Mouse (Mus musculus): ENCODE measurements around the gene Dbt. TPM values are rescaled to one million over a fixed set of nuclear protein-coding genes. Genes with fewer than 3 reads are reported as not detected.
A peak's percentile ranks its signal among the peaks of the same experiment; 100 is the strongest.

Gene Dbt
- total and polyA plus RNA-seq, 3 experiments = 24.1 to 76.7 (median 54.1) TPM

DNA sequence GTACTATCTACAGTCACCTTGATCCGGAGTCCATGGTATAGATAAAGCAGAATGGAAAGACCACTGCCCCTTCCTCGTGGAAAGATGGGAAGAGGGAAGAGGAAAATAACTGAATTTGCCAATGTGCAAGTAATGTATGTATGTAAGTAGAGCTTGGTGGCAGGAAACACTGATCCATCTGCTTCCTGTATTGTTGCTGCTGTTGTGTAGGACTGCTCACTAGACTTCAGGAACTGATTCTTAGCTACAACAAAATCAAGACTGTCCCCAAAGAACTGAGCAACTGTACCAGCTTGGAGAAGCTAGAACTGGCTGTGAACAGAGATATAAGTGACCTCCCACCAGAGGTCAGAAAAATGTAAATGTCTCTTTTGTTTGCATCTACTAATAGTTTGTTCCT, 57.8 kb downstream of the Dbt start:
- H3K4me1 ChIP-seq (ENCODE audit: control insufficient read depth, insufficient read depth, low read length) = no peaks in the 10 kb centered on the region
- H3K4me3 ChIP-seq = no peak overlapping the region
- no peaks in the 10 kb centered on the region for H3K79me2 ChIP-seq (replicated peaks; ENCODE audit: control insufficient read depth, insufficient read depth, low read length)
- 41% methylated on average over 2 of the region's 2 CpGs for WGBS
- intact Hi-C loops (cut with DNase I) = loop anchor here (10.0 kb wide), 1 partner anchor 236 kb away; no protein-coding TSS in a partner anchor
- no peak for TF ChIP-seq POLR2A (IDR thresholded peaks at IDR 0.05; ENCODE audit: insufficient read depth, low read depth, low read length)
- no peak for TF ChIP-seq EP300 (IDR thresholded peaks at IDR 0.05; ENCODE audit: insufficient read depth, low read depth, low read length)
- no peak for TF ChIP-seq CTCF (IDR thresholded peaks at IDR 0.05)
- no peak for DNase-seq
- H3K27me3 ChIP-seq (ENCODE audit: control insufficient read depth, insufficient read depth, low read length) = no peaks in the 10 kb centered on the region
- no peak overlapping the region for H3K27ac ChIP-seq
- no peak overlapping the region for H3K9ac ChIP-seq (ENCODE audit: low read depth, low read length)
- H3K36me3 ChIP-seq (ENCODE audit: control insufficient read depth, insufficient read depth, low read length) = no peaks in the 10 kb centered on the region; the same call in 1 of the 2 replicates

DNA sequence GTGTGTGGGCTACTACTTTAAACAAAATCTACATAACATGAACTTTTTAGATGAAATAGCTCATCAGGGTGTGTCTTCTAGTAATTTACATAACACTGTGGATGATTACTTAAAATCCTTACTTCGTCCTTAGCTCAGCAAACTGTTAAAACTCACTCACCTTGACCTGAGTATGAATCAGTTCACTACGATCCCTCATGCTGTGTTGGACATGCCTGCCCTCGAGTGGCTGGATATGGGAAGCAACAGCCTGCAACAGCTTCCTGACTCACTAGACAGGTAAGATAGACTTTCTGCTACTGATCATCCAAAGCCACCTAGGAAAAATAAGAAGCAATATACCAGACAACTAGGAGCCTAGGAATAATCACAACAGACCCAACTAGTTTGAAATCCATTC, 64.4 kb downstream of the Dbt start:
- 44% methylated on average over 3 of the region's 3 CpGs for WGBS
- no peak for DNase-seq
- Histone ChIP-seq H3K27ac (no peak overlapping the region), H3K4me1 (ENCODE audit: control insufficient read depth, insufficient read depth, low read length) (no peaks in the 10 kb centered on the region), H3K4me3 (no peak overlapping the region), H3K36me3 (ENCODE audit: control insufficient read depth, insufficient read depth, low read length) (no peaks in the 10 kb centered on the region), H3K79me2 (replicated peaks; ENCODE audit: control insufficient read depth, insufficient read depth, low read length) (no peaks in the 10 kb centered on the region), H3K9ac (ENCODE audit: low read depth, low read length) (no peak overlapping the region), H3K27me3 (ENCODE audit: control insufficient read depth, insufficient read depth, low read length) (no peaks in the 10 kb centered on the region)
- intact Hi-C loops (cut with DNase I) = loop anchor here (5.0 to 10.0 kb wide), 2 partner anchors 70 to 242 kb away; partner anchors contain the start of gene Rtca
- TF ChIP-seq CTCF (IDR thresholded peaks at IDR 0.05) = peak; percentile 57
- TF ChIP-seq EP300 (IDR thresholded peaks at IDR 0.05; ENCODE audit: insufficient read depth, low read depth, low read length) = no peak

DNA sequence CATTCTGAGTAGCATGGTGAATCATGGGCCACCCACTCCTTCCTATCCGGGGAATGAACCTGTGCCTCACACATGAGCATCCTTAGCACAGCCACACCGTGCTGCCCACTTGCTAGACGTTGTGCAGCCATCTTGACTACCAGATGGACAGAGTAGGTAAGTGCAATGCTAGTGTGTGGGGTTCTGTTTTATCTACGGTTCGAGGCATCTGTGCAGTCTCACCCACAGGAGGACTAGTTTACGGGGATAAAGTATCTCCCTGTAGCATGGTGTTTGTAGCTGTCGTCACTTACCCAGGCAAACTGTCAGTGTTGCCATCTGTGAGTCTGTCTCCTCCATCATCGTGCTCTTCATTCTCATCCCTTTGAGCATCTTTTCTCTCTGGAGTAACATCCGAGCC, 69.3 kb downstream of the Dbt start:
- WGBS = 79% methylated on average over 9 of the region's 9 CpGs
- Histone ChIP-seq H3K36me3 (ENCODE audit: control insufficient read depth, insufficient read depth, low read length) (no peaks in the 10 kb centered on the region), H3K27ac (no peak overlapping the region), H3K9ac (ENCODE audit: low read depth, low read length) (no peak overlapping the region), H3K4me3 (no peak overlapping the region), H3K4me1 (ENCODE audit: control insufficient read depth, insufficient read depth, low read length) (no peaks in the 10 kb centered on the region), H3K27me3 (ENCODE audit: control insufficient read depth, insufficient read depth, low read length) (no peaks in the 10 kb centered on the region), H3K79me2 (replicated peaks; ENCODE audit: control insufficient read depth, insufficient read depth, low read length) (no peaks in the 10 kb centered on the region)
- no peak for TF ChIP-seq EP300 (IDR thresholded peaks at IDR 0.05; ENCODE audit: insufficient read depth, low read depth, low read length)
- intact Hi-C loops (cut with DNase I) = no loop called here
- DNase-seq = no peak

DNA sequence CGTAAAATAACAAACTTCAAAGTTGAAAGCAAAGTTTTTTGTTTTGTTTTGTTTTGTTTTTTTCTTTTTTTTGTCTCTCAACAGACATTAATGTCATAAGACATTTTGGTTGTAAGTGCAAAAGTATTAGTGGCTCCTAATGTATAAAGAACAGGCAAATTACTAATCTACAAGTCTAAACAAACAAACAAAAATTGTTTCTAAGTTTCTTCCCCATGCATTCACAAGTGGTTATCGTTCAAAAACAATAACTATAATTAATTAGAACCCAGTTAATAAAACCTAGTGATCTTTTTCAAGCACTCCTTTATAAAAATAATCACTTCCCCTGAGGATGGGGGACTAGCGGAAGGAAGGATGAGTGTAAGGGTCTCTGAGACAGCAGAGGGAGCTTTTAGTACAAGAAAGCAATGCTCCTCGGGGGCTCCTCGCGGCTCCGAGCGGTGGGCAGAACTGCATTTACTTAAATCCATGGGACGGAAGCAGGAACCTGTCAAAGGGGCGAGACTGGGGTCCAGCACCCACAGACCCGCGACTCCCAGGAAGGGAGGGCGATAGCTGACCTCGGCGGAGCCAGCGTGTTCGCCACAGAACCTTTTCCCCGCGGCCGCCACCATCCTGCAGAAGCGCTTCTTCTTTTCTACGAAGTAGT, 81.3 kb downstream of the Dbt start:
- H3K79me2 ChIP-seq (replicated peaks; ENCODE audit: control insufficient read depth, insufficient read depth, low read length) = no peaks in the 10 kb centered on the region
- WGBS = 2% methylated on average over 22 of the region's 22 CpGs
- no peaks in the 10 kb centered on the region for H3K4me1 ChIP-seq (ENCODE audit: control insufficient read depth, insufficient read depth, low read length)
- no peak for TF ChIP-seq EP300 (IDR thresholded peaks at IDR 0.05; ENCODE audit: insufficient read depth, low read depth, low read length)
- peak; percentile 51 for TF ChIP-seq CTCF (IDR thresholded peaks at IDR 0.05)
- peak overlapping the region; percentile 61 for H3K9ac ChIP-seq (ENCODE audit: low read depth, low read length)
- H3K4me3 ChIP-seq = peak overlapping the region; percentile 93
- DNase-seq = no peak
- H3K36me3 ChIP-seq (ENCODE audit: control insufficient read depth, insufficient read depth, low read length) = no peaks in the 10 kb centered on the region; the same call in 1 of the 2 replicates
- intact Hi-C loops (cut with DNase I) = loop anchor here (2.0 to 10.0 kb wide), 5 partner anchors 69 to 241 kb away; partner anchors contain the start of genes Dbt and Mfsd14a
- no peaks in the 10 kb centered on the region for H3K27me3 ChIP-seq (ENCODE audit: control insufficient read depth, insufficient read depth, low read length)
- H3K27ac ChIP-seq = peak overlapping the region; percentile 88

DNA sequence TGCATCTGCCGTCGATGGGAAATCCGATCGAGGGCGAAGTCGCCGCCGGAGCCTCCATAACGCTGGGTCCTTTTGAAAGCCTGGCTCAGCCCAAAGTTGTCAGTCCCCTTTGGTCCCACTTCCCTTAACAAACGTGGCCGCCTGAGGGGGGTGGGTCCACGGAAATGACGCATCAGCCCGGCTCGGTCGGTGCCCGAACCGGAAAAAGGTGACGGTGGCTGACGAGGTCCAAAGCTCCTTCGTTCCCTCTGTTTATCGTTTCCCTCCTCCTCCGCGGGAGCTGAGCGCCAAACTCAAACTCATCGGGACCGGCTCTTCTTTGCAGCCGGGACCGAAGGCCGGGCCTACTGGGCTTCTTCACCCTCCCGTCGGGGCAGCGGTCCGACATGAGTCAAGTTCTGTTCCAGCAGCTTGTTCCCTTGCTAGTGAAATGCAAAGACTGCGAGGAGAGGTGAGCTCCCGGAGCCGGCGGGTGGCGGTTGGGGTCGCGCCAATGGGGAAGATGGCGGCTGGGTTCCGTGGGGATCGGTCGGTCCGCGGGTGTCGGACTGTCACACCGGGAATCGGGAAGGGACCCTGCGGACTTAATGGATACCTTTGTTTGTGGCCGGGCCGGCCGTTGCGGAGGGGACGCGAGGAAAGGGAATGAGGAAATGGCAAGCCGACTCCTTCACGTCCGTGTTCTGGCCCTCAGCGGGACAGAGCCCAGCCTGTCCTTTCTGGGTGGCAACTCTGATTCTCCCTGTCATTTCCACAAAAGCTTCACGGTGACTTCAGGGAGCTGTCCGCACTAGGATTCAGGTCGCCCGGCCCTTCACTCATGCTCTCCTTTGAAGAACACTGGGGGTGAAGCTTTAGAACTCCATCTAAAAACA, 82.1 kb downstream of the Dbt start, which contains the start of gene Sass6:
Gene Sass6, plus strand, starts transcription at position 255 of the 875 bp plus-strand sequence.
- Histone ChIP-seq H3K4me1 (ENCODE audit: control insufficient read depth, insufficient read depth, low read length) (no peaks in the 10 kb centered on the region), H3K36me3 (ENCODE audit: control insufficient read depth, insufficient read depth, low read length) (no peaks in the 10 kb centered on the region), H3K27me3 (ENCODE audit: control insufficient read depth, insufficient read depth, low read length) (no peaks in the 10 kb centered on the region), H3K79me2 (replicated peaks; ENCODE audit: control insufficient read depth, insufficient read depth, low read length) (no peaks in the 10 kb centered on the region), H3K9ac (ENCODE audit: low read depth, low read length) (peak within 1 kb of the TSS; percentile 61), H3K27ac (peak within 1 kb of the TSS; percentile 88), H3K4me3 (peak within 1 kb of the TSS; percentile 93)
- TF ChIP-seq EP300 (IDR thresholded peaks at IDR 0.05; ENCODE audit: insufficient read depth, low read depth, low read length) (peak; percentile 91), CTCF (IDR thresholded peaks at IDR 0.05) (no peak), POLR2A (IDR thresholded peaks at IDR 0.05; ENCODE audit: insufficient read depth, low read depth, low read length) (peak; percentile 78)
- WGBS = under 1% methylated on average over 65 of the region's 65 CpGs
- peak; percentile 97 to 99 for DNase-seq
- intact Hi-C loops (cut with DNase I) = loop anchor here (1.0 to 10.0 kb wide), 6 partner anchors 68 to 240 kb away; partner anchors contain the start of genes Dbt and Mfsd14a
